Mouse (Mus musculus): ENCODE data around the gene Avil.
"Not testable (repeated sequence)": the region's sequence is repeated elsewhere in the genome, so short reads cannot be mapped to it uniquely, and the experiment has no call there.

The Avil gene

DNA sequence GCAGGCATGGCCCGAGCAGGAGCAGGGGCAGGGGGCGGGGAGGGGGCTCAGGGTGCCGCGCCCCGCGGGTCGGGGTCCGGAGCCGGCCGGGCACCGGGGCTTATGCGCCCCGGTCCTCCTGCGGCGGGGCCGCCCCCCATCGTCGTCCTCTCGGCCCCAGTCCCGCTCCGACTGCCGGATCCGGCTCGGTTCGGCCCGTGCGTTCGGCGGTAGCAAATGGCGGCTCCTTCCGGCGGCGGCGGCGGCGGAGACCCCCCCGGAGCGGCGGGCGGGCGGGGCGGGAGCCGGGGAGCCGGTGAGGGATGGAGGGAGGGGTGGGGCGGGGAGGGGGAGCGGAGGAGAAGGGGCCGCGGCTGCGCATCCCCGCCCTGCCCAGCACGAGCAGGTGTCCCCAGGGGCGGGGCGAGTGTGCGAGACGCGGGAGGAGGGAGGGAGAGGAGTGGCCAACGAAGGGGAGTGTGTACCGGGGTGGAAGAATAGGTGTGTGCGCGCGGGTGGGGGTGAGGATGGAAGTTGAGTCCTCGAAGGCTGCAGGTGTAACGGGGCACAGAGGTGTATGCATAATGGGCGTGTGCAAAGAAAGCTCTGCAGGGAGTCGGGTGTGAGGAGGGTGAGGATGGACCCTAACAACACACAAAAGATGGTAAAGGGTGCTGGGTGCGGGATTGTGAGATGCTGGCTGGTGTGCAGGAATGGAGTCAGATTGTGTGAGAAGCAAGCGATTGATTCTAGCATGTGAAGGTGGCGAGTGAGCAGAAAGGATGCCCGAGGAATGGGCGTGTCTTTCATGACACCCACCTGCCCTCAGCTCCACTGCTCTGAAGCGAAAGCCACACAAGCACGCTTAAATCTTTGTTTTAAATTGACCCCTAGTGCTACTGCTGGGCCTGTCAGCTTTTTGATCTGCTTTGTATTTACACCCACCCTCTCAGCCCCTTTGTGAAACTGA, 59.7 kb downstream of the Avil start, which contains the start of gene March9:
Gene March9 (minus strand): TSS at position 217 of the 949 bp plus-strand sequence.
- DNase-seq = peak; percentile 91 to 94

DNA sequence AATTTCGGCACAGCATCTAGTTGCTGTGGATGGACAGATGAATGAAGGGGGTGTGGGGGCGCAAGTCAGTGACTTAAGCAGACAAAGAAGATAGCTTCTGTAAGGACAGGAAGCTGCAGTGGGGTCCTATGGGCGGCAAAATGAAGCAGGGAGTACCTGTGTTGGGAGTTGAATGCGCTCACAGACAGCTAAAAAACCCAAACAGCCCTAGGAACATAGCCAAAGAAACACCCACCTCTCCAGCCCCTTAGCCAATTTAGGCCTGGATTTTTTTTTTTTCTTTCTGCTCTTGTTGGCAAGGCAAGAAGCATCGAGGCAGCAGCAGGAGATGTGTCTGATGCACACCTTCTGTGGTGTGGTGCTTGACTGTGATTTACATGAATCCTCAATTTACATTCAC, 60.6 kb downstream of the Avil start:
- no peak for DNase-seq

DNA sequence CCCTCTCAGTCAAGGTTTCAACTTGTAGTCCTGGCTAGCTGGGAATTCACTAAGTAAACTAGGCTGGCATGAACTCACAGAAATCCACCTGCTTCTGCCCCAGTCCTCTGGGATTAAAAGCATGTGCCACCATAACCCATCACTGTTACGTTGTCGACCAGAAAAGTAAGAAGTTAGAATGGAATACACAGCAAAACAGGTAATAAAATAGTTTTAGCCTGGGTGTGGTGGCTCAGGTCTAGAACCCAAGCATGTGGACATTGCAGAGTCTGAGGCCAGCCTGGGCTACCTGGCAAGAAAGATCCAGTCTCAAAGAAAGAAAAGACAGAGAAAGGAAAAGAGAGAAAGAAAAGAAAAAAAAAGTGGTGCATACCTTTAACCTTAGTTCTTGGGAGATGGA, 61.0 kb downstream of the Avil start:
- DNase-seq = no peak

DNA sequence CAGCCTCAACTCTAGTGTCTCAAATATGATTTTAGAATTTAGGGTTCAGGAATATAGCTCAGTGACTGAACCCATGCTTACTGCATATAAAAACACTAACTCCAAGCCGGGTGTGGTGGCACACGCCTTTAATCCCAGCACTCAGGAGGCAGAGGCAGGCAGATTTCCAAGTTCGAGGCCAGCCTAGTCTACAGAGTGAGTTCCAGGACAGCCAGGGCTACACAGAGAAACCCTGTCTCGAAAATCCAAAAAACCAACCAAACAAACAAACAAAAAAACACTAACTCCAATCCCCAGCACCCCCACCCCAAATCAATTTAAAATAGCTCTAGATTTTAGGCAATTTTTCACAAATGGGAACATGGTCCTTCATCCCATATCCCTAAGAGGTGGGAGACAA, 61.6 kb downstream of the Avil start:
- DNase-seq = not testable (repeated sequence)

DNA sequence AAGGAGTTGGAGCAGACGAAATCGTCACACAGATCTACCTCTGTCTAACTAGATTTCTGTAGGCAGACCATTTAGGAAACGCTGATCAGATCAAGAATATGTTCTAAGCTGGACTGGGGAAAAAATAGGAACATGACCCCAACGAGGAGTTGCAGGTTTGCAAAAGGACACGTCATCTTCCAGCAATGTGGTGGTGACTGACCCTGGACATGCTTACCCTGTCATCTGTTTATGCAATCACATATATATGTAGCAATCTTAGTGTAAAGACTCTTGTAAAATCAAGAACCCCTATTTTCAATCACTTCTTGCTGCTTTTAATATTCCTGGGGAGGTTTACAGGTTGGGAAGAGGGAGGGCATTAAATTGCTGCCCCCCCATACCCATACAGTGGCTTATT, 62.0 kb downstream of the Avil start:
- no peak for DNase-seq

DNA sequence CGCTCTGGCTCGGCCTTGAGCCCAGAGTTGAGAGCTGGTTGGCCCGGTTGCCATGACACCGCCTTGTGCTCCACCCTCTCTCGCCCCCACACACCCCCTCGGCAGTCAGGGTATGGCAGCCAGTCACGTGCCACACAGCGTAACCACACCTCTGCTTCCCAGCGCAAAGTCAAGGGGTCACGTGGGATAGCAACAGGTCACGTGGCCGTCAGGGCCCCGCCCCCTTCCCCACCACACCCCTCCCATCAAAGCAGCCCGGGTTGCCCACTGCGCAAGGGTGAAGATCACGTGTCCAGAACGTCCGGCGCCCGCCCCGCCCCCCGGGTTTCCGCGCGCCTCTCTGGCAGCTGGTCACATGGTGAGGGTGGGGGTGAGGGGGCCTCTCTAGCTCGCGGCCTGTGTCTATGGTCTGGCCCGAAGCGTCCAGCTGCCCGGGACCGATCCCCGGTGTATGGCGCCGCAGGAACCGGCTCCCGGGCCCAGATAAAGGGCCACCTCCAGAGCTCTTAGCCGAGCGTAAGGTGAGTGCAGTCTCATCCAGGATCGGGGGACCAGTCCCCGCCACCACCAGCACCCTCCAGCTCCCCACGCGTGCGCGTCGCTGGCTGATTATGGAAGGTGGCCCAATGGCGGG, 62.8 kb downstream of the Avil start, which contains the start of gene Cdk4:
Gene Cdk4 (plus strand): TSS at position 296 of the 634 bp plus-strand sequence.
- peak; percentile 100 for DNase-seq

DNA sequence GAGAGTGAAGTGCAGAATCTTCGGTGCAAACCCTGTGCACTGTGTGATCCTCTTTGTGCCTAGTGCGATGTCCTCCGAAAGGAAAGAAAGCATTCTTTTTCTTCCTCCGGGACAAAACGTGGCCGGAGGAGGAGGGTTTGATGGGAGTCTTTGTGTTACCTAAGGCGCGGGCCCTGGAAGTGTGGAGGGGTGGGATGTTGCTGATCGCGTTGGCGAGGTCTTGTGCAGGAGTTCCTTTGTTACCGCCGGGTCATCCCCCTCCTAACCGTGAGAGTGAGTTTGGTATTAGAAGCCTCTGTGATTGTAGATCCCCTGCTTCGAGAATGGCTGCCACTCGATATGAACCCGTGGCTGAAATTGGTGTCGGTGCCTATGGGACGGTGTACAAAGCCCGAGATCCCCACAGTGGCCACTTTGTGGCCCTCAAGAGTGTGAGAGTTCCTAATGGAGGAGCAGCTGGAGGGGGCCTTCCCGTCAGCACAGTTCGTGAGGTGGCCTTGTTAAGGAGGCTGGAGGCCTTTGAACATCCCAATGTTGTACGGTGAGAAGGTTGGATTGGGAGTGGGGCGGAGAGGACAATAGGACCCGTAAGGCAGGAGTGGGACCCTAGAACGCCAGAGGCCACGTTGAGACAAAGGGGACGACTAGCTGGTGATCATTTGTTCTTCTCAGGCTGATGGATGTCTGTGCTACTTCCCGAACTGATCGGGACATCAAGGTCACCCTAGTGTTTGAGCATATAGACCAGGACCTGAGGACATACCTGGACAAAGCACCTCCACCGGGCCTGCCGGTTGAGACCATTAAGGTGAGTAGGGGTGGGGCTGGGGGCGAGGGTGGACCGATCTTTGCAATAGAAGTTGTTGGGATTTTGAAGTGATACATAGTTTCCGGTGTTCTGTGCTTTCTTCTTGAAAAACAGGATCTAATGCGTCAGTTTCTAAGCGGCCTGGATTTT, 63.7 kb downstream of the Avil start:
- DNase-seq = peak in 1 of 2 experiments; percentile 41

DNA sequence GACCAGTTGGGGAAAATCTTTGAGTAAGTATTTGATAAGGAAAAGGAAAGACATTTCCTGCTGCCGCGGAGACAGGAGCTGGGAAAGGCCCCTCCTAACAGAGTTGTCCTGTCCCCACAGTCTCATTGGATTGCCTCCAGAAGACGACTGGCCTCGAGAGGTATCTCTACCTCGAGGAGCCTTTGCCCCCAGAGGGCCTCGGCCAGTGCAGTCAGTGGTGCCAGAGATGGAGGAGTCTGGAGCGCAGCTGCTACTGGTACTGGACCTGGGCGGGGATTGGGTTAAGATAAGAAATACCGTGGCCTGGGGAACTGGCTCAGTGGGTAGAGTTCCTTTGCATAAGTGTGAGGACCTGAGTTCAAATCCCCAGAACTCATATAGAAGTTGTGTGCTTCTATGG, 65.5 kb downstream of the Avil start:
- DNase-seq = no peak

DNA sequence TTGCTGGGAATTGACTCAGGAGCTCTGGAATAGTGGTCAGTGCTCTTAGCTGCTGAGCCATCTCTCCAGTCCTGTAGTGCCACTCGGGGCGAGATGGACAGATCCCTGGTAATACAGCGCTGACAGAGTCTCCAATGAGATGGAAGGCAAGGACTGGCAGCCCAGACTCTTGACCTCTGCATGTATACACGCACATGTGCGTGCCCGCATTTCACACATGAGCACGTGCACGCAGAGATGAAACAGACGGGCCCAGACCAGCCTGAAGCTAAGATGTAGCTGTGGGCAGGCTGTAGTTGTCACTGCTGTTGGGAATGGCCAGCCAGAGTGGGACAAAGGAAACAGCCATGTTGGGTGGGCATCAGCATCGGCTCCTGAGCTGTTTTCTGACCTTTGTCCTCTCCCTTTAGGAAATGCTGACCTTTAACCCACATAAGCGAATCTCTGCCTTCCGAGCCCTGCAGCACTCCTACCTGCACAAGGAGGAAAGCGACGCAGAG, 66.1 kb downstream of the Avil start:
- DNase-seq = no peak

DNA sequence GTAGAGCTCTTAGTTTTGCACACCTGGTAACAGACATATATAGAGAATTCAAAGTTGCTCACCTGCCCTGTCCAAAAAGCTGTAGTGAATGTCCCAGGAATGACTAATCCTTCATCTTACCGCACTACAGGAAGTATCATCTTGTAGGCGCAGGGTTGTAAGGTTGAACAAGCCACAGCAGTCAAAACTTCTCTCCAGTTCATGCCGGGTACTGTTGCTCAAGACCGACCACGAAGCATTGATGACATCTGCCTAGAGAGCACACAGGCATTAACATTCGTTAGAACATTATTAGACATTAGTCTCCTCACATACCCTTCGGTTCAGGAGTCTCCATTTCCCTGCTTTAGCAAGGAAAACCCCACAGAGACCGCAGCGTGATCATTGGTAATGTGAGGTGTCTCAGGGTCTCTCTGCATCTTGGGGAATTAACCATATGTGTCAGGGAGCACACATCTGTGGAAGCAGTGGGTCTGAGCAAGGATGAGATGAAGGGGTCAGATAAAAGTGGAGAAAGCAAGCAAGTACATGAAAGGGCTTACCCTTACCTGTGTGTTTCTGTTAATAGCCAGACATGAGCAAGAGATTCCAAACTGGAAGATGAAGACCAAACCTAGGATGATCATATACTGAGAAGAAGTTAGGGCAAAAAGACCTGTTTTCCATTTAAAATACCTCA, 68.0 kb downstream of the Avil start:
- no peak for DNase-seq

DNA sequence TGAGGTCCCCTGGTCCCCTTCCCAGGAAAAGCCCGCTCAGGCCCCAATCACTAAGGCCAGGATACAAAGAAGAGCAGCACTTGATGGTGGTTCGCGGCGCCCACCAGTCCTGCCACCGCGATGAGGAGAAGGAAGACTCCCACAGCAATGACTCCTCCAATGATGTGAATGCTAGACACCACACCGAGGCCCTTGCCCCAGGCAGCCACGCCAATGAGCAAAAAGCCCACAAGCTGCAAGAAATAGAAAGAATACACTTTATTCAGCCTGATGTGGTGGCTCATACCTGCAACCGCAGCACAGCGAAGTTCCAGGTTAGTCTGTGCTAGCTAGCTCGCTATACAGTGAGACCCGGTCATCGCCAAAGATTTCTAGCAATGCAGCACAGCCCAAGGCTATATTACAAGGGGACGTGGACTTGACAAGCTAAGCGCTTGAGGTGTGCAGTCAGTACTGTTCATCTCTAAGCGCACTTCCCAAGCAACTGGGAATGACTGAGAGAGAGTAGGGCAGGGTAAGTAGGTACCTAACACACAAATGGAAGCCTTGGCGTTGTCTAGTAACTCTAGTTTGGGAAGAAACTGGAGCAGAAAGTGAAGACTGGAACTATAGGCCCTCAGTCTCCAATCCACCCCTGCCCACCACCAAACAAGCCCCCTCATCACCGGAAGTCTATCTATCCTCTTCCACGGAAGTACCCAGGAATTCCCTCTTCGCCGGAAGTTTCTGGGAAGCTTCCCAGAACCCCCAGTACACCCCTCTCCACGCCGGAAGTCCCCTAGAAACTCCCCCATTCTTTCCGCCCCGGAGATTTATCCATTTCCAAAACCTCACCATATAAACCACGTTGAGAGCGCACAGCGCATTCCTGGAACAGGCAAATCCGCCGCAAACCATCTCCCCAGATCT, 69.0 kb downstream of the Avil start:
- DNase-seq = peak; percentile 80 to 81

Data from cerebellum, postnatal 10 days (tissue).